Mouse (Mus musculus) layer of hippocampus, adult 2 months (tissue): ENCODE measurements around the gene Fgd3. TPM values are rescaled to one million over a fixed set of nuclear protein-coding genes. Genes with fewer than 3 reads are reported as not detected.

Experiments
- DNase-seq, 2 experiments: peaks; one replicate each; pipeline ENCODE4 v3.0.0; 2022; ENCODE audit warnings: low spot score in 2 of 2
- H3K27ac ChIP-seq: fragments of 200-600 bp; 2 replicates; pipeline ENCODE4 v1.8.1; 2022
- H3K4me3 ChIP-seq: fragments of 200-600 bp; 2 replicates; pipeline ENCODE4 v1.8.1; 2022; ENCODE audit warnings: mild to moderate bottlenecking
- CTCF ChIP-seq: fragments of 200-600 bp; conservative IDR thresholded peaks from 2 replicates; pipeline ENCODE4 v1.8.1; 2022; ENCODE audit warnings: antibody characterized with exemption, mild to moderate bottlenecking, moderate library complexity
- total RNA-seq, 2 experiments: library from RNA; stranded (reverse); gene quantifications; 2 replicates each; pipeline ENCODE4 v1.2.3; 2021

Gene Fgd3
- total RNA-seq, 2 experiments from 2014 or later: 5.6 to 7.1 TPM

DNA sequence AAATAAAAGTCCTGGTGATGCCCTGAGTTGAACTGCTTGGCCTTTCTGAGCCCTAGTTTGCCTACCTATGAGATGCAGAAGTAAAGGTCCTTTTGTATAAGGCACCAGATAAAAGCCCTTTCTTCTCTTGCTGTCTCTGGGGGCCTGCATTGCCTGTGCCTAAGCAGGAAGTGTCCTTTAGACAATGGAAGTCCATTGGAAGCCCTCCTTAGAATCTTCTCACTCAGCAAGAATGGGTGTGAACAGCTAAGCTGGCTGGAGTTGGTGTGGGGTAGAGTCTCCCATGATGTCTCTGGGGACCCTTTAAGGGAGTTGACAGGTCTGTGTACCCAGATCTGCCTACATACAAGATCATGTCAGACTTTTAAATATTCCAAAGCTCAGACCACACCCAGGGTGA is 33.3 kb upstream of the Fgd3 start:
- Histone ChIP-seq H3K4me3 (no peak overlapping the region), H3K27ac (peak overlapping the region; percentile 83)
- TF ChIP-seq CTCF: no peak
- no peak for DNase-seq

DNA sequence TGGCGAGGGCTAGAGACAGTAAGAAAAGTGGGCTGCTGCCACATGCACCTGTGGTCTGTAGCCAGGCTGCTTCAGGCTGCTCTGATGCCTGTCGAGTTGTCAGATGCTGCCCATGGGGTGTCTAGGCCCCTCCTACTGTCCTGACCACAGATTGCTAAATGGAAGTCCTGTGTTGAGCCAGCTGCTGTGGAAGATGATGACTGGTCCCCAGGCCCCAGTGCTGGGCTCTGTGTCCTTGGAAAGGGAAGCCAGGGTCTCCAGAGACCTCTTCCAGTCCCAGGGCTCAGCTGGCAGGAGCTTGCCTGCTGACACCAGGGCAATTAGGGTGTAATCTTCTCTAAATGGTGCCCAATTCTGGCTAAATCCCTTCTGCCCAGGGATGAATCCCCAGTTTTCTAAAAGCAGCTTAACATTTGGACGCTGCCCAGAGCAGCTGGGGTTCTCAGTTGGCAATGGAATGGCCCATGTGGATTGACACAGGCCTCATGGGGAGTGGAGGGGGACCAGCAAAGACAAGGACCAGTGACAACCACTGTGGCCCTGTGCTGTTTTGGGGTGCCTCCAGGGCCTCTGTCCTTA is 32.6 kb upstream of the Fgd3 start:
- Histone ChIP-seq H3K4me3 (no peak overlapping the region), H3K27ac (peak overlapping the region; percentile 83)
- DNase-seq: no peak
- TF ChIP-seq CTCF: no peak

DNA sequence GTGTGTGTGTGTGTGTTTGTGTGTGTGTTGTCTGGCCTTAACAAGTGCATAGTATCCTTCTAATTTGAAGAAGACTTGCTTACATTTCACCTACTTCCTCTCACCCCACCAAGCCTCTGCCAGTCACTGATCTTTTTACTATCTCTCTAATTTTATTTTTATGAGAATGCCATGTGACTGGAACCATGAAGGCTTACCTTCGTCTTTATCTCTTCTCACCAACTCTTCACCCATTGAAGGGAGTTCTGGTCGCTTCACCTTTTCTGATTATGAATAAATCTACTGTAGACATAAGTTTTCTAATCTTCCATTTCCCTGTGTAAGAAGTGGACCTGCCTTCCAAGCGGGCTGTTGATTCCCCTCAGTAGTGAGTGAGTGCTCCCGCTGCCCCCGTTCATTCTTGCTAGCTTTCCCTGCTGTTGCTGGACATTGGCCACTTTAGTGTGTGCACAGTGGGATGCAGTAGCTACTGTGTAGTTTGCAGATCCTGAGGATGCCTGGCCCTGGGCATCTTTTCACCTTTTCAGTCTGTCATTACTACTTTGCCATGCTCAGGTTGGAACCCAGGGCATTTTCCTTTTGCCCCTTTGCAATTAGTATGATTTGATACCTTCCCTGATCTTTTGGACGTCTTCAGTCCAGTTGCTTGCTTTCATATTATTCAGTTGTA is 29.9 kb upstream of the Fgd3 start:
- no peak for TF ChIP-seq CTCF
- no peak overlapping the region for H3K27ac ChIP-seq
- H3K4me3 ChIP-seq: no peak overlapping the region
- no peak for DNase-seq

DNA sequence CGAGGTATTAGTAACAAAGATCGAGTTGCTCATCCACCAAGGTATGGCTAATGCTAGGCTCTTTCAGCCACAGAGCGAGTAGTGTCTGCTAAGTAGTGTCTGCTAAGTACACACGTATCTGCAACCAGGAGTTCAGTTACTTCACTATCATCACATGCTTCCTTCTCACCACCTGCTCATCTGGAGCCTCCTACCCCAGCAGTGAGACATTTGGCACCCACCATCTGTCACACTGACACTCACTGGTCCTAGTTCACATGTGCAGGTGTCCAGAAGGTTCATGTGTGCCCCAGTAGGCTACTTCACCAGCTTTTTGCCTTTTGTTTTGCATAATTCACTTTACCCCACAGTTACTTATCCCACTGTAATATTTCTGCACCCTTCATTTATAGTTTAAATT is 29.2 kb upstream of the Fgd3 start:
- no peak overlapping the region for H3K4me3 ChIP-seq
- H3K27ac ChIP-seq: no peak overlapping the region
- no peak for TF ChIP-seq CTCF
- DNase-seq: no peak

DNA sequence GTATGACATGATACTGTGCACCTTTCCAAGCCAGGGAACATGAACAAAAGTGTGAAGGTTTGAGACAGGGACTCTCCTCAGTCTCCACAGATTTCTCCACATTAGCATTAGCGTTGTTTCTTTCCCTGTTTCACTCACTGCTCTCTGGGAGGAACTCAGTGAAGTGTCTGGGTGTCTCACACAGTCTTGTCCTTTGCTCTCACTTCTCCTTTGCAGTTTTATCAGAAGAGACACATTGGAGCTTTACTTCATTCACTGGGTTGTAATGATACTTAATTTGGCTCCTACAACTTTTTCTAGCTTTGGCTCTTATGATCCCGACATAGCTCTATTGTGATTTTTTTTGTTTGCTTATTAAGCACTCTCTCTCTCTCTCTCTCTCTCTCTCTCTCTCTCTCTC is 28.4 kb upstream of the Fgd3 start:
- Histone ChIP-seq H3K27ac (no peak overlapping the region), H3K4me3 (no peak overlapping the region)
- DNase-seq: no peak
- no peak for TF ChIP-seq CTCF

DNA sequence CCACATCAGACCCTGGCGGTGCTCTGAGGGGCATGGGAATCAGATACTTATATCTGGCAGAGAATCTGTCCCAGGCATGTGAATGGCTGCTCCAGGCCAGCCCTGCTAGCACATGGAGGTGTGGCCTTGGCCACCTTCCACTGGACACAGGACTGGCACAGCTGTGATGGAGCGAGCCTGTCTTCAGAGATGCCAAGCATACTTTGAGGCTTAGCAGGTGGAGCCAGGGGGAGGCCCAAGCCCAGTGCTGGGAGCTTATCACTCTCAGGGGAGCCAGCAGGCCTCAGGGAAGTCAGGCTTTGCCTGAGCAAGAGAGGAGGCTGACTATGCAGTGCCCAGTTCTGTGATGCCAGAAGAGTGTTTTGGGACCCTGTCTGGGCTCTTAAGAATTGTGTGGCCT is 25.4 kb upstream of the Fgd3 start:
- no peak for DNase-seq
- H3K4me3 ChIP-seq: no peak overlapping the region
- no peak for TF ChIP-seq CTCF
- H3K27ac ChIP-seq: no peak overlapping the region; the same call in 1 of the 2 replicates

DNA sequence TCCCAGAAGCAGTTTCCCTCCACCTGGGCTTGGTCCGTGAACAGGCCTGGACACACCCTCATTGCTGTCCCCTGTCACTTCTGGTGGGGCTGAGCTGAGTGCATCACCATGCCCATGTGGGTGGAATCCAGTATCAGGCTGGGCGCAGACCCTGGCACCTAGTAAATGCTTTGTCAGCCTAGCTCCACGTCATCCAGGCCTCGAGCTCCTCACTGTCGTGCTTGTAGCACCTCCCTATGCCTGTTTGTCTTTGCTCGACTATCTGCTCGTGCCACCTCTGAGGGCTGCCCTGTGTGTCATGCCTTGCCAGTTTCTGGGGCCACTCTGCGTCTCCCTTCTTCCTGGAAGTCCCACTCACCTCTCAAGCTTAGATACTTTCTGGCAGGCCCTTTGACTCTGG is 24.5 kb upstream of the Fgd3 start:
- TF ChIP-seq CTCF: no peak
- no peak for DNase-seq
- Histone ChIP-seq H3K4me3 (no peak overlapping the region), H3K27ac (peak overlapping the region; percentile 43; the same call in 1 of the 2 replicates)

DNA sequence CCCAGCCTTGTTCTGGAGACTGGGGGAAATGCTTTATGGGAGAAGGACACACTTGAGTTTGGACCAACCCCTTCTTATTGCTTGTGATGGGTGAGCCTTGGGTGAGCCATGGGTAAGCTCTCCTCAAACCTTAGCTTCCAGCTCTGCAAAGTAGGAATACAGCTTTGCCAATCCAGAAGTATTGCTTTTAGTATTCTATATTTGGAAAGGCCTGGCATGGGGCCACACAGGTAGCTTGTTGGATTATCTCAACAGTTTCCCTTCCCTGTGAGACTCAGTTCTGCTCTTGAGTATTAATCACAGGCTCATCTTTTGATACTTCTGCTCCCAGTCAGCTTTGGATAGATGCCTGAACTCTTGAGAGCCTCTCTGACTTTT is 22.6 kb upstream of the Fgd3 start:
- TF ChIP-seq CTCF: no peak
- H3K27ac ChIP-seq: no peak overlapping the region
- DNase-seq: no peak
- H3K4me3 ChIP-seq: peak overlapping the region; percentile 97

DNA sequence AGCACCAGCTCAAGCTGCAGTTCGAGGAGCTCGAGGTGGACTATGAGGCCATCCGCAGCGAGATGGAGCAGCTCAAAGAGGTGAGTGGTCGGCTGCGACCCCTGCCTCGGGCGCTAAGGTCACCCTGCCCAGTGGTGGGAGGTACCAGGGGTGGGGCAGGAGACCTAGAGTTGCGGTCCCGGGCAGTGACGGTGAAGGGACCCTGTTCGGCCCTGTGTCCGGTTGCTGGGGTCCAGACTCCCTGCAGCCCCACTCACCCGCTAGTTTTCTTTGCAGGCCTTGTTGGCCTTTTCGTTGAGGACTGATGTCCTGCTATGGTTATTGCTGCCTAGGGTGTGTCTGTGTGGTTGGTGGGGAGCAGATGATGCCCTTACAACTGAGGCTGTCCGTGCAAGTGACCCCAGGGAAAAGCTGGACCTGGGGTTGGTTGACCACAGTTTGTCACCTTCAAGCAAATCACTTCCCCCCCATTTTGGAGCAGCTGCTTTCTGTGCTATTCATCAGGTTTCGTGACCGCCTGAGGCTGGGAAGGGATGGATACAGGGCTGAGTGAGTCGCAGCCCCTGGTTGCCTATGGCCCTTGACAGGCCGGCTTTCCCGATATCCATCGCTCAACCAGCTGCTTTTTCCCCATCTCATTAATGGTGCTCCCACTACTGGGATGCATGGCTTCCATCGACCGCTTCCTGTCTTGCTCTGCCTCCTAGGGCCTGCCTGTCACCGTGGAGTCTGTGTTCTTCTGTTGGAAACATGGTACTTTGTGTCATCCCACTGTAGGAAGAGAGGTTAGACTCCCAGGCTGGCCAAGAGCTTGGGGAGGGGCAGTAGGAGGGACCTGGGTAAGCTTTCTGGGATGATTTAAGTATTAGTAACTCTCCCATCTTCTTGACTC is 22.0 kb upstream of the Fgd3 start:
- Histone ChIP-seq H3K27ac (peak overlapping the region; percentile 91), H3K4me3 (peak overlapping the region; percentile 97)
- no peak for TF ChIP-seq CTCF
- no peak for DNase-seq

DNA sequence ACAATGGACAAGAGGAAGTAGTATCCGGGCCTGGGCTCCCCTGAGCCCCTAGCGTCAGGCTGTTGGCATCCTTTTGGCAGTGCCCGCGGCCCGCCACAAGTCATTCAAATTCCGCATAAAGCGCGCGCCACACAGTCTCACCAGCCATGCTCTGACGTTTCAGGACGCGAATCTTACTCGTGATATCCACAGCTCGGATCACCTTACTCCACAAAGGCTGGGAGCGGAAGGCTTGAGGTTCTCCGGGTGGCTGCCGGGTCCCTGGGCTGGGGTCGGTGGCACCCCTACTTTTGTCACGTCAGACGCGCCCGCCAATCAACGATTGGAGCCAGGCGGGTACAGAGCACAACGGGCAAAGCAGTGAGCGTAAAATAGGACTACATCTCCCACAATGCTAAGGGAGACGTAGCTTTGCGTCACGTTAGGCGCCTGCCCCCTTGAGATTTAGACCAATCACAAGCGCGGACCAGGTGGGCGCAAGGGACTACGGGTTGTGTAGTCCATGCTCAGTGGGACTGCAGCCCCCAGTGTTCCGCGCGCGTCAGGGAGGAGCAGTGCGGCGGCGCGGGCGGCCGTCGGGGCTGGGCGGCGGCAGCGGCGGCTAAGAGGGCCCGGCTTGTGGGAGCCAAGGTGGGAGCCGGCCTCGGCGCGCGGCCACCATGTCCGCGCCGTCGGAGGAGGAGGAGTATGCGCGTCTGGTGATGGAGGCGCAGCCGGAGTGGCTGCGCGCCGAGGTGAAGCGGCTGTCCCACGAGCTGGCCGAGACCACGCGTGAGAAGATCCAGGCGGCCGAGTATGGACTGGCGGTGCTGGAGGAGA is 21.1 kb upstream of the Fgd3 start, which contains the start of gene Bicd2:
Gene Bicd2 (plus strand): TSS at position 574 of the 819 bp plus-strand sequence.
- Histone ChIP-seq H3K27ac (peak within 1 kb of the TSS; percentile 91), H3K4me3 (peak within 1 kb of the TSS; percentile 97)
- DNase-seq: peak; percentile 94 to 99
- TF ChIP-seq CTCF: peak; percentile 58

DNA sequence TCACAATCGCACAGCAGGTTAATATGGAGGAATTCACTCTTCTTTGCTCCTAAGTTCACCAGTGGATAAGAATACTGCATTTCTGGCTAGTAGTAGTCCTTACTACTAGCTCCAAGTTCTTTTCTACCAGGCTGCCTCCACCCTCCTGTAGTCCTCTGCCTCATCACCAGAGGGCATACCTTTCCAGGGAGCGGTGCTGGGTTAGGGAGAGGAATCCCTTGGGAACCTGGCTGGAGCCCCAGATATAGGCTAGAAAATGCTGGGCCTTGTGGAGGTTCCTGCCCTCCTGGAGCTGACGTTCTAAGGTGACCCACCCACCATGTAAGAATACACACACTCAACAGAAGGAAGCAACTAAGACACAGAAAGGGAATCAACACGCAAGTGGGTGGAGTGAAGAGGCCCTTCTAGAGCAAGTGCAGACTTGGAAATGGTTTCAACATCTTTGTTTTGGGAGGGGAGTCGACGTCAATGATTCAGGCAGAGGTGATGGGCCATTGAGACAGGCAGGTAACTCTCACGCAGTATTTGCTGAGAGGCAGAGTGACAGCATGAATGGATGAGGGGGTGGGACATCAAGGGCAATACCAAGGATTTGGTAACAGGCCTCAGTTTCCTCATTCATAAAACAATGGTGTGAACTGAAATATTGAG is 18.9 kb upstream of the Fgd3 start:
- peak; percentile 86 for TF ChIP-seq CTCF
- H3K27ac ChIP-seq: no peak overlapping the region
- DNase-seq: peak; percentile 49 to 69
- H3K4me3 ChIP-seq: no peak overlapping the region
